In genomic region chr19:58762316-58762715, GRCm38 (mm10) we compare ENCODE assay signal across 11 mouse cellular contexts. TPM values are rescaled to one million over a fixed set of nuclear protein-coding genes. Genes with fewer than 3 reads are reported as not detected.
DNase-seq lines count a peak whose midpoint lies in the region; ATAC-seq lines count a peak whose summit lies in the region.
"Had no signal": no experiment of that assay in that cellular context is flagged by ENCODE, and none has a peak within 500 bp of the region (broad histone marks: within the 10 kb centered on the region; RNA-seq: fewer than 3 reads in every experiment).

No protein-coding gene starts in this region.

- no peak overlapping the region for H3K9ac ChIP-seq in heart, embryonic 14.5 days (ENCODE audit: low read length)
- no peak overlapping the region for H3K9ac ChIP-seq in forebrain, embryonic 15.5 days (replicated peaks)
- H3K9ac ChIP-seq in midbrain, embryonic 16.5 days (ENCODE audit: low read depth, low read length): no peak overlapping the region
- H3K9ac ChIP-seq in intestine, embryonic 16.5 days (ENCODE audit: low read depth, low read length): no peak overlapping the region

- H3K9me3 ChIP-seq in heart, embryonic 14.5 days (ENCODE audit: control insufficient read depth, low read length): no peaks in the 10 kb centered on the region
- H3K9me3 ChIP-seq in forebrain, embryonic 15.5 days: no peaks in the 10 kb centered on the region
- H3K9me3 ChIP-seq in midbrain, embryonic 16.5 days (replicated peaks; ENCODE audit: control insufficient read depth, low read length, poor library complexity, severe bottlenecking): no peaks in the 10 kb centered on the region
- H3K9me3 ChIP-seq in intestine, embryonic 16.5 days (ENCODE audit: control insufficient read depth, low read length): no peaks in the 10 kb centered on the region
- H3K9me3 ChIP-seq: heart, embryonic 10.5 days had no signal

- H3K4me1 ChIP-seq in heart, embryonic 14.5 days (ENCODE audit: control insufficient read depth in 2 of 2, insufficient read depth in 2 of 2, low read length in 2 of 2): peaks cover 0 to 3% of the 10 kb centered on the region in 2 experiments; a peak in 1 of 4 replicates
- peaks cover 12% of the 10 kb centered on the region for H3K4me1 ChIP-seq in forebrain, embryonic 15.5 days
- H3K4me1 ChIP-seq in midbrain, embryonic 16.5 days (ENCODE audit: control insufficient read depth, insufficient read depth, low read length): no peaks in the 10 kb centered on the region
- H3K4me1 ChIP-seq in intestine, embryonic 16.5 days (ENCODE audit: control insufficient read depth, insufficient read depth, low read length): peaks cover 12% of the 10 kb centered on the region; the same call in 1 of the 2 replicates

- WGBS in heart, embryonic 14.5 days: 22% methylated on average over 6 of the region's 6 CpGs
- 35% methylated on average over 6 of the region's 6 CpGs for WGBS in forebrain, embryonic 15.5 days
- WGBS in midbrain, embryonic 16.5 days: 37% methylated on average over 6 of the region's 6 CpGs
- WGBS in intestine, embryonic 16.5 days: 35% methylated on average over 6 of the region's 6 CpGs

- DNase-seq in heart, postnatal 4 days: no peak
- peak; percentile 11 for DNase-seq in lung, postnatal 10 days
- no peak for DNase-seq in lung, postnatal 4 days
- DNase-seq in yolk sac, embryonic 10.5 days (ENCODE audit: low spot score): no peak

- no peak overlapping the region for H3K27ac ChIP-seq in heart, embryonic 14.5 days (replicated peaks in 1 of 2; ENCODE audit: control insufficient read depth in 1 of 2, insufficient read depth in 1 of 2, low read depth in 2 of 2, low read length in 2 of 2)
- peak overlapping the region; percentile 62 for H3K27ac ChIP-seq in forebrain, embryonic 15.5 days (replicated peaks)
- no peak overlapping the region for H3K27ac ChIP-seq in midbrain, embryonic 16.5 days (ENCODE audit: low read length)
- H3K27ac ChIP-seq in intestine, embryonic 16.5 days (ENCODE audit: low read length): no peak overlapping the region

- peak; percentile 28; the same call in 1 of the 2 replicates for ATAC-seq in heart, embryonic 14.5 days (ENCODE audit: insufficient number of reproducible peaks, insufficient read depth, low FRiP score, low read depth)
- peak; percentile 72 for ATAC-seq in forebrain, embryonic 15.5 days (replicated peaks)
- ATAC-seq in midbrain, embryonic 16.5 days: peak; percentile 48; the same call in 1 of the 2 replicates
- no peak for ATAC-seq in intestine, embryonic 16.5 days

- H3K36me3 ChIP-seq in heart, embryonic 14.5 days (ENCODE audit: control insufficient read depth, insufficient read depth, low read length): no peaks in the 10 kb centered on the region
- H3K36me3 ChIP-seq in forebrain, embryonic 15.5 days: no peaks in the 10 kb centered on the region
- H3K36me3 ChIP-seq in midbrain, embryonic 16.5 days (ENCODE audit: control insufficient read depth, insufficient read depth, low read length): no peaks in the 10 kb centered on the region
- no peaks in the 10 kb centered on the region for H3K36me3 ChIP-seq in intestine, embryonic 16.5 days (ENCODE audit: control insufficient read depth, insufficient read depth, low read length)
- H3K36me3 ChIP-seq: heart, embryonic 10.5 days had no signal

- no peak overlapping the region for H3K4me2 ChIP-seq in heart, embryonic 14.5 days (ENCODE audit: low read length)
- no peak overlapping the region for H3K4me2 ChIP-seq in forebrain, embryonic 15.5 days (replicated peaks)
- H3K4me2 ChIP-seq in midbrain, embryonic 16.5 days (ENCODE audit: low read length): no peak overlapping the region
- H3K4me2 ChIP-seq in intestine, embryonic 16.5 days (ENCODE audit: low read depth, low read length): no peak overlapping the region

- H3K4me3 ChIP-seq in heart, embryonic 14.5 days (ENCODE audit: control insufficient read depth in 1 of 2, insufficient read depth in 1 of 2, low read depth in 1 of 2, low read length in 2 of 2): no peak overlapping the region
- no peak overlapping the region for H3K4me3 ChIP-seq in forebrain, embryonic 15.5 days
- no peak overlapping the region for H3K4me3 ChIP-seq in midbrain, embryonic 16.5 days (ENCODE audit: low read depth, low read length)
- no peak overlapping the region for H3K4me3 ChIP-seq in intestine, embryonic 16.5 days (ENCODE audit: low read length)
- H3K4me3 ChIP-seq: heart, embryonic 10.5 days had no signal

- no peaks in the 10 kb centered on the region for H3K27me3 ChIP-seq in heart, embryonic 14.5 days (ENCODE audit: control insufficient read depth, insufficient read depth, low read length)
- no peaks in the 10 kb centered on the region for H3K27me3 ChIP-seq in forebrain, embryonic 15.5 days
- no peaks in the 10 kb centered on the region for H3K27me3 ChIP-seq in midbrain, embryonic 16.5 days (ENCODE audit: control insufficient read depth, insufficient read depth, low read depth, low read length)
- H3K27me3 ChIP-seq in intestine, embryonic 16.5 days (replicated peaks; ENCODE audit: control insufficient read depth, insufficient read depth, low read length): no peaks in the 10 kb centered on the region

RNA-seq across cellular contexts. Expression of gene Pnliprp2, which starts 2.8 kb away (rescaled TPM):
- 0.12 TPM in 1 of 2 replicates, not detected in the other for polyA plus RNA-seq in heart, embryonic 14.5 days (2014; fragmentation: Nextera tagmentation; extraction: Ambion mirVana)
- under 1 TPM in 1 of 2 experiments, not detected in 1; 0.16 TPM for total RNA-seq in heart, postnatal 4 days (2021)
- 0.48 and 0.50 TPM in 2 replicates for polyA plus RNA-seq in forebrain, embryonic 15.5 days (2015; fragmentation: Nextera tagmentation; extraction: Ambion mirVana)
- polyA plus RNA-seq in midbrain, embryonic 16.5 days (2015; fragmentation: Nextera tagmentation; extraction: Ambion mirVana): not detected in 2 replicates
- polyA plus RNA-seq in intestine, embryonic 16.5 days (2015; fragmentation: Nextera tagmentation; extraction: Ambion mirVana): 13.6 and 25.5 TPM in 2 replicates
- total RNA-seq: left cerebral cortex, postnatal 14 days had no signal

RNA-seq across cellular contexts. Expression of gene 1700019N19Rik, which starts 31.9 kb away (rescaled TPM):
- not detected in 2 replicates for polyA plus RNA-seq in heart, embryonic 14.5 days (2014; fragmentation: Nextera tagmentation; extraction: Ambion mirVana)
- total RNA-seq in heart, postnatal 4 days (2021): under 1 TPM in 1 of 2 experiments, not detected in 1; 0.29 TPM
- polyA plus RNA-seq in forebrain, embryonic 15.5 days (2015; fragmentation: Nextera tagmentation; extraction: Ambion mirVana): not detected in 2 replicates
- polyA plus RNA-seq in midbrain, embryonic 16.5 days (2015; fragmentation: Nextera tagmentation; extraction: Ambion mirVana): not detected in 2 replicates
- polyA plus RNA-seq in intestine, embryonic 16.5 days (2015; fragmentation: Nextera tagmentation; extraction: Ambion mirVana): not detected in 2 replicates
- total RNA-seq: left cerebral cortex, postnatal 14 days had no signal
- polyA plus RNA-seq: heart, embryonic 10.5 days had no signal

RNA-seq across cellular contexts. Expression of gene Pnliprp1, which starts 33.6 kb away (rescaled TPM):
- 0.50 and 1.2 TPM in 2 replicates for polyA plus RNA-seq in heart, embryonic 14.5 days (2014; fragmentation: Nextera tagmentation; extraction: Ambion mirVana)
- total RNA-seq in heart, postnatal 4 days (2021): 1 to 10 TPM in 1 of 2 experiments, under 1 TPM in 1; 0.32 to 1.0 TPM
- polyA plus RNA-seq in forebrain, embryonic 15.5 days (2015; fragmentation: Nextera tagmentation; extraction: Ambion mirVana): 0.80 and 1.0 TPM in 2 replicates
- polyA plus RNA-seq in midbrain, embryonic 16.5 days (2015; fragmentation: Nextera tagmentation; extraction: Ambion mirVana): 0.26 and 0.28 TPM in 2 replicates
- polyA plus RNA-seq in intestine, embryonic 16.5 days (2015; fragmentation: Nextera tagmentation; extraction: Ambion mirVana): 2,358 and 2,787 TPM in 2 replicates
- total RNA-seq: left cerebral cortex, postnatal 14 days had no signal
- polyA plus RNA-seq: cortical plate, adult 2 months had no signal

Comparison
In these comparisons a context has a peak if more than half of its experiments do, and no peak if none do; other contexts are left out.
1. RNA of gene Pnliprp1, which starts 33.6 kb away (polyA plus RNA-seq): 2,358 to 2,787 TPM in intestine, embryonic 16.5 days; 0.50 to 1.2 TPM in heart, embryonic 14.5 days, 0.80 to 1.0 TPM in forebrain, embryonic 15.5 days and 0.26 to 0.28 TPM in midbrain, embryonic 16.5 days; every median in the first group is over 1,000 times any median in the second.